Comparison of ENCODE assay signal across 22 mouse cellular contexts in the genomic region with DNA sequence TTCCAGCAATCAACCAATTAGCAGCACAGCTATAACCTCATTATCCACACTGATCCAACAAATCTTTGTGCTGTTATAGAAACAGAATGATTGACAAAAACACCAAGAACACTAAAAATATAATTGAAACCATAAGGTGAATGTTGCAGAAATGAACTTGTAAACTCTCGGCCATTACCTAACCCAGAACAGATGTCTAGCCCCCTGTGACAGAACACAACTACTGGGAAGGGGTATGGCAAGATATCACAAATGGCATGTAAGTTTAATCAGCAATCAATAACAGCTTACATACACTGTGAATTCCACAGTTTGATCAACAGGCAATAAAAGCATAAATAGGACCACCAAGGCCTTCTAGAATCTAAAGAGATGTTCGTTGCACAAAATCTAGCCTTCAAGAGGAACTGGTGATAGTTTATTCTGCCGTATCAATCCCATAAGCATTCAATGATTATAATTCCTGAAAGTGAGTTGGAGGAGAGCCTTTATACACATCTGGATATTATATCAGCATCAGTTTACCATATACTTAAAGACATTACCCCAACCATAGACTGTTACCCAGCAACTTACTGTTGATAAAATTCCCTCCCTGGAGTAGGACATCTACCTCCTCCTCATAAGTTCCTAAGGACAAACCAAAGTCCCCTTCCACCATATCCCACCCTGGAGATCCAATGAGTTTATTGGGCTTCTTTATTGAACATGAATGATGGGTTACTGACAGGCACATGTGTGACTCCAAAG. TPM values are rescaled to one million over a fixed set of nuclear protein-coding genes. Genes with fewer than 3 reads are reported as not detected.
A peak's percentile ranks its signal among the peaks of the same experiment; 100 is the strongest.
DNase-seq lines count a peak whose midpoint lies in the region; ATAC-seq and TF ChIP-seq lines count a peak whose summit lies in the region.
"Had no signal": no experiment of that assay in that cellular context is flagged by ENCODE, and none has a peak within 500 bp of the region (broad histone marks: within the 10 kb centered on the region; RNA-seq: fewer than 3 reads in every experiment).

No protein-coding gene starts in this region.

- H3K4me2 ChIP-seq in embryonic facial prominence, embryonic 11.5 days (ENCODE audit: low read depth, low read length): no peak overlapping the region
- no peak overlapping the region for H3K4me2 ChIP-seq in limb, embryonic 12.5 days
- no peak overlapping the region for H3K4me2 ChIP-seq in limb, embryonic 14.5 days (replicated peaks; ENCODE audit: low read depth, low read length, severe bottlenecking)
- H3K4me2 ChIP-seq in hindbrain, embryonic 12.5 days (replicated peaks): no peak overlapping the region
- H3K4me2 ChIP-seq: embryonic facial prominence, embryonic 12.5 days; forebrain, embryonic 13.5 days; forebrain, embryonic 15.5 days had no signal

- no peak overlapping the region for H3K9ac ChIP-seq in embryonic facial prominence, embryonic 11.5 days (replicated peaks; ENCODE audit: low read length)
- no peak overlapping the region for H3K9ac ChIP-seq in limb, embryonic 12.5 days (replicated peaks)
- H3K9ac ChIP-seq in limb, embryonic 14.5 days (ENCODE audit: low read depth, low read length, severe bottlenecking): no peak overlapping the region
- no peak overlapping the region for H3K9ac ChIP-seq in hindbrain, embryonic 12.5 days
- H3K9ac ChIP-seq: embryonic facial prominence, embryonic 12.5 days; forebrain, embryonic 13.5 days; forebrain, embryonic 15.5 days; forebrain, postnatal 0 days had no signal

- DNase-seq in embryonic facial prominence, embryonic 11.5 days (ENCODE audit: low spot score): peak; percentile 66
- no peak for DNase-seq in embryonic facial prominence, embryonic 10.5 days (ENCODE audit: low spot score)
- no peak for DNase-seq in limb, embryonic 14.5 days (ENCODE audit: low spot score)
- DNase-seq: adrenal gland, adult 8-10 months; adrenal gland, postnatal 14 days; adrenal gland, postnatal 36 days; B cell, adult 2 months; cerebellum, adult 11-12 months; cerebellum, adult 2 months; cerebellum, adult 9-10 months; cerebellum, postnatal 10 days; cerebellum, postnatal 25 days; forebrain, postnatal 0 days had no signal

- H3K36me3 ChIP-seq in embryonic facial prominence, embryonic 11.5 days (replicated peaks; ENCODE audit: control insufficient read depth, insufficient read depth, low read depth, low read length): no peaks in the 10 kb centered on the region
- H3K36me3 ChIP-seq in embryonic facial prominence, embryonic 10.5 days (replicated peaks): no peaks in the 10 kb centered on the region
- H3K36me3 ChIP-seq in limb, embryonic 12.5 days: no peaks in the 10 kb centered on the region
- no peaks in the 10 kb centered on the region for H3K36me3 ChIP-seq in limb, embryonic 14.5 days (ENCODE audit: control insufficient read depth, insufficient read depth, low read length)
- H3K36me3 ChIP-seq in hindbrain, embryonic 12.5 days: no peaks in the 10 kb centered on the region
- H3K36me3 ChIP-seq: embryonic facial prominence, embryonic 12.5 days; forebrain, embryonic 15.5 days; G1E had no signal

- WGBS in embryonic facial prominence, embryonic 11.5 days: 48% methylated on average over 3 of the region's 3 CpGs
- WGBS in embryonic facial prominence, embryonic 10.5 days: 75% methylated on average over 3 of the region's 3 CpGs
- WGBS in limb, embryonic 12.5 days: 46% methylated on average over 3 of the region's 3 CpGs
- 36% methylated on average over 3 of the region's 3 CpGs for WGBS in limb, embryonic 14.5 days
- 81% methylated on average over 3 of the region's 3 CpGs for WGBS in hindbrain, embryonic 12.5 days

- TF ChIP-seq POLR2A in limb, embryonic 14.5 days (IDR thresholded peaks at IDR 0.05; ENCODE audit: borderline replicate concordance, extremely low read depth, insufficient read depth, insufficient read length): no peak

- no peaks in the 10 kb centered on the region for H3K4me1 ChIP-seq in embryonic facial prominence, embryonic 11.5 days (ENCODE audit: control insufficient read depth, insufficient read depth, low read length)
- no peaks in the 10 kb centered on the region for H3K4me1 ChIP-seq in embryonic facial prominence, embryonic 10.5 days
- H3K4me1 ChIP-seq in limb, embryonic 12.5 days (replicated peaks): peaks cover 6% of the 10 kb centered on the region; the same call in 1 of the 2 replicates
- H3K4me1 ChIP-seq in limb, embryonic 14.5 days (ENCODE audit: control insufficient read depth, insufficient read depth, low read length): peaks cover 11% of the 10 kb centered on the region; the same call in 1 of the 2 replicates
- no peaks in the 10 kb centered on the region for H3K4me1 ChIP-seq in hindbrain, embryonic 12.5 days
- H3K4me1 ChIP-seq: embryonic facial prominence, embryonic 12.5 days; forebrain, embryonic 13.5 days; forebrain, embryonic 15.5 days had no signal

- H3K27ac ChIP-seq in embryonic facial prominence, embryonic 11.5 days (replicated peaks; ENCODE audit: low read depth, low read length): no peak overlapping the region
- no peak overlapping the region for H3K27ac ChIP-seq in embryonic facial prominence, embryonic 10.5 days (replicated peaks)
- H3K27ac ChIP-seq in limb, embryonic 12.5 days: no peak overlapping the region
- H3K27ac ChIP-seq in limb, embryonic 14.5 days (replicated peaks; ENCODE audit: low read depth, low read length): no peak overlapping the region
- H3K27ac ChIP-seq in hindbrain, embryonic 12.5 days: no peak overlapping the region
- H3K27ac ChIP-seq: embryonic facial prominence, embryonic 12.5 days; forebrain, embryonic 13.5 days; forebrain, embryonic 15.5 days had no signal

- no peak for ATAC-seq in embryonic facial prominence, embryonic 11.5 days (replicated peaks; ENCODE audit: insufficient number of reproducible peaks, low FRiP score, low TSS enrichment, low read depth)
- ATAC-seq in limb, embryonic 12.5 days (ENCODE audit: insufficient number of reproducible peaks, insufficient read depth, low FRiP score, low TSS enrichment, low read depth): peak; percentile 59; the same call in 1 of the 2 replicates
- peak; percentile 65 for ATAC-seq in limb, embryonic 14.5 days (ENCODE audit: low FRiP score, low read depth)
- no peak for ATAC-seq in hindbrain, embryonic 12.5 days (ENCODE audit: low FRiP score)
- ATAC-seq: activated CD4-positive, CD25-positive, alpha-beta regulatory T cell, adult 4 months; CD4-positive, CD25-positive, alpha-beta regulatory T cell, adult 4 months; forebrain, embryonic 13.5 days; forebrain, embryonic 15.5 days; forebrain, postnatal 0 days; Patski had no signal

- no peaks in the 10 kb centered on the region for H3K9me3 ChIP-seq in embryonic facial prominence, embryonic 11.5 days (replicated peaks; ENCODE audit: control insufficient read depth, low read length)
- no peaks in the 10 kb centered on the region for H3K9me3 ChIP-seq in embryonic facial prominence, embryonic 10.5 days
- no peaks in the 10 kb centered on the region for H3K9me3 ChIP-seq in limb, embryonic 12.5 days
- H3K9me3 ChIP-seq in limb, embryonic 14.5 days (ENCODE audit: control insufficient read depth, low read length): no peaks in the 10 kb centered on the region
- no peaks in the 10 kb centered on the region for H3K9me3 ChIP-seq in hindbrain, embryonic 12.5 days (replicated peaks)
- H3K9me3 ChIP-seq: embryonic facial prominence, embryonic 12.5 days; forebrain, embryonic 13.5 days; forebrain, embryonic 15.5 days; G1E had no signal

- no peak overlapping the region for H3K4me3 ChIP-seq in embryonic facial prominence, embryonic 11.5 days (ENCODE audit: low read depth, low read length)
- no peak overlapping the region for H3K4me3 ChIP-seq in embryonic facial prominence, embryonic 10.5 days
- no peak overlapping the region for H3K4me3 ChIP-seq in limb, embryonic 12.5 days (replicated peaks)
- H3K4me3 ChIP-seq in limb, embryonic 14.5 days (replicated peaks; ENCODE audit: low read length): no peak overlapping the region
- H3K4me3 ChIP-seq in hindbrain, embryonic 12.5 days: no peak overlapping the region
- H3K4me3 ChIP-seq: embryonic facial prominence, embryonic 12.5 days; forebrain, embryonic 13.5 days; forebrain, embryonic 15.5 days had no signal

- H3K27me3 ChIP-seq in embryonic facial prominence, embryonic 11.5 days (ENCODE audit: control insufficient read depth, insufficient read depth, low read length): no peaks in the 10 kb centered on the region; the same call in 1 of the 2 replicates
- H3K27me3 ChIP-seq in embryonic facial prominence, embryonic 10.5 days (replicated peaks; ENCODE audit: low read depth, poor library complexity, severe bottlenecking): no peaks in the 10 kb centered on the region
- H3K27me3 ChIP-seq in limb, embryonic 12.5 days: no peaks in the 10 kb centered on the region
- H3K27me3 ChIP-seq in limb, embryonic 14.5 days (ENCODE audit: control insufficient read depth, insufficient read depth, low read length): no peaks in the 10 kb centered on the region
- no peaks in the 10 kb centered on the region for H3K27me3 ChIP-seq in hindbrain, embryonic 12.5 days
- H3K27me3 ChIP-seq: embryonic facial prominence, embryonic 12.5 days; forebrain, embryonic 13.5 days; forebrain, embryonic 15.5 days had no signal

RNA-seq across cellular contexts. Expression of gene Dhrs3, which starts 30.7 kb away (rescaled TPM):
- polyA plus RNA-seq in embryonic facial prominence, embryonic 11.5 days (2014; fragmentation: Nextera tagmentation; extraction: Ambion mirVana): 41.9 and 45.7 TPM in 2 replicates
- 22.0 and 30.2 TPM in 2 replicates for polyA plus RNA-seq in embryonic facial prominence, embryonic 10.5 days (2016; fragmentation: Nextera tagmentation; extraction: Ambion mirVana)
- polyA plus RNA-seq in limb, embryonic 12.5 days (2016; fragmentation: Nextera tagmentation; extraction: Ambion mirVana): 58.9 and 62.7 TPM in 2 replicates
- 69.7 and 80.0 TPM in 2 replicates for polyA plus RNA-seq in limb, embryonic 14.5 days (2012; rRNA removed)
- polyA plus RNA-seq in limb, embryonic 14.5 days (2014; fragmentation: Nextera tagmentation; extraction: Ambion mirVana): 121 and 134 TPM in 2 replicates
- polyA plus RNA-seq in hindbrain, embryonic 12.5 days (2016; fragmentation: Nextera tagmentation; extraction: Ambion mirVana): 26.6 and 31.8 TPM in 2 replicates

Comparison
In these comparisons a context has a peak if more than half of its experiments do, and no peak if none do; other contexts are left out.
1. ATAC-seq: peak in limb, embryonic 12.5 days (single experiment) and limb, embryonic 14.5 days (single experiment); none in embryonic facial prominence, embryonic 11.5 days (single experiment) and hindbrain, embryonic 12.5 days (single experiment).